Mouse (Mus musculus) myocyte (in vitro differentiated cells): ENCODE measurements around the gene Rbm47.

Experiments
- CEBPB ChIP-seq: IDR thresholded peaks from 2 replicates; pipeline ENCODE4 v1.6.1; 2011; ENCODE audit warnings: mild to moderate bottlenecking, moderate library complexity; ENCODE audit not compliant: poor library complexity, insufficient read depth, severe bottlenecking
- MYOD1 ChIP-seq, 3 experiments: IDR thresholded peaks; one replicate each; pipeline ENCODE4 v1.6.1; 2011; ENCODE audit warnings: control low read depth in 2 of 3, low read depth in 2 of 3, mild to moderate bottlenecking in 2 of 3, moderate library complexity in 1 of 3; ENCODE audit not compliant: insufficient read length in 2 of 3, control insufficient read depth in 1 of 3
- POLR2A ChIP-seq: IDR thresholded peaks from one replicate; pipeline ENCODE4 v1.6.1; 2011; ENCODE audit warnings: low read depth, mild to moderate bottlenecking, control low read depth, moderate library complexity; ENCODE audit not compliant: insufficient read length
- TCF12 ChIP-seq: IDR thresholded peaks from one replicate; pipeline ENCODE4 v1.6.1; 2011; ENCODE audit warnings: mild to moderate bottlenecking, control low read depth; ENCODE audit not compliant: poor library complexity, insufficient read depth, severe bottlenecking

- TF ChIP-seq TCF12 (no peak), POLR2A (no peak), CEBPB (no peak), MYOD1 (IDR thresholded peaks at IDR 0.05; ENCODE audit: control insufficient read depth in 1 of 3, insufficient read length in 2 of 3, low read depth in 2 of 3) (peak in 1 of 3 experiments; percentile 68)
Observed at GRCm38 (mm10) chr5:66141474-66141873, 31.4 kb downstream of the Rbm47 start.
